Mouse (Mus musculus): Measurements from ENCODE around the gene Cyp2d9. TPM values are rescaled to one million over a fixed set of nuclear protein-coding genes. Genes with fewer than 3 reads are reported as not detected.

Gene Cyp2d9
- total and polyA plus RNA-seq, 3 experiments, result not detected

Other genes with a start within 250 kb of the Cyp2d9 start
- not detected in 2 replicates for gene Shisa8, start 220.6 kb upstream of the Cyp2d9 start, total RNA-seq (2012; rRNA removed)
- gene Shisa8, start 220.6 kb upstream of the Cyp2d9 start, polyA plus RNA-seq (2012; ENCODE audit: insufficient read depth in 1 of 2, insufficient read length in 2 of 2, low read depth in 1 of 2, low replicate concordance in 2 of 2, missing spikeins in 1 of 2), result under 1 TPM in 1 of 2 experiments, not detected in 1; 0.10 TPM
- gene Tnfrsf13c, start 209.1 kb upstream of the Cyp2d9 start, total RNA-seq (2012; rRNA removed), result 1.5 TPM in 2 replicates
- gene Tnfrsf13c, start 209.1 kb upstream of the Cyp2d9 start, polyA plus RNA-seq (2012; ENCODE audit: insufficient read depth in 1 of 2, insufficient read length in 2 of 2, low read depth in 1 of 2, low replicate concordance in 2 of 2, missing spikeins in 1 of 2), result under 1 TPM in 1 of 2 experiments, not detected in 1; 0.63 TPM
- gene Cenpm, start 188.7 kb upstream of the Cyp2d9 start, total RNA-seq (2012; rRNA removed), result 23.5 and 23.7 TPM in 2 replicates
- gene Cenpm, start 188.7 kb upstream of the Cyp2d9 start, polyA plus RNA-seq (2012; ENCODE audit: insufficient read depth in 1 of 2, insufficient read length in 2 of 2, low read depth in 1 of 2, low replicate concordance in 2 of 2, missing spikeins in 1 of 2), result 10 to 100 TPM in 1 of 2 experiments, not detected in 1; 56.3 TPM
- not detected in 2 replicates for gene 1500009C09Rik, start 181.0 kb upstream of the Cyp2d9 start, total RNA-seq (2012; rRNA removed)
- not detected for gene 1500009C09Rik, start 181.0 kb upstream of the Cyp2d9 start, polyA plus RNA-seq (2012; ENCODE audit: insufficient read depth in 1 of 2, insufficient read length in 2 of 2, low read depth in 1 of 2, low replicate concordance in 2 of 2, missing spikeins in 1 of 2)
- not detected in 2 replicates for gene Sept3, start 158.5 kb upstream of the Cyp2d9 start, total RNA-seq (2012; rRNA removed)
- not detected for gene Sept3, start 158.5 kb upstream of the Cyp2d9 start, polyA plus RNA-seq (2012; ENCODE audit: insufficient read depth in 1 of 2, insufficient read length in 2 of 2, low read depth in 1 of 2, low replicate concordance in 2 of 2, missing spikeins in 1 of 2)
- not detected in 2 replicates for gene Wbp2nl, start 134.5 kb upstream of the Cyp2d9 start, total RNA-seq (2012; rRNA removed)
- gene Wbp2nl, start 134.5 kb upstream of the Cyp2d9 start, polyA plus RNA-seq (2012; ENCODE audit: insufficient read depth in 1 of 2, insufficient read length in 2 of 2, low read depth in 1 of 2, low replicate concordance in 2 of 2, missing spikeins in 1 of 2), result not detected
- 23.9 and 26.4 TPM in 2 replicates for gene Naga, start 94.5 kb upstream of the Cyp2d9 start, total RNA-seq (2012; rRNA removed)
- 10 to 100 TPM in 1 of 2 experiments, not detected in 1; 59.5 TPM for gene Naga, start 94.5 kb upstream of the Cyp2d9 start, polyA plus RNA-seq (2012; ENCODE audit: insufficient read depth in 1 of 2, insufficient read length in 2 of 2, low read depth in 1 of 2, low replicate concordance in 2 of 2, missing spikeins in 1 of 2)
- 25.1 and 34.9 TPM in 2 replicates for gene Pheta2, start 94.5 kb upstream of the Cyp2d9 start, total RNA-seq (2012; rRNA removed)
- 10 to 100 TPM in 1 of 2 experiments, not detected in 1; 39.3 TPM for gene Pheta2, start 94.5 kb upstream of the Cyp2d9 start, polyA plus RNA-seq (2012; ENCODE audit: insufficient read depth in 1 of 2, insufficient read length in 2 of 2, low read depth in 1 of 2, low replicate concordance in 2 of 2, missing spikeins in 1 of 2)
- gene Smdt1, start 94.5 kb upstream of the Cyp2d9 start, total RNA-seq (2012; rRNA removed), result 111 and 132 TPM in 2 replicates
- 100 to 1,000 TPM in 1 of 2 experiments, not detected in 1; 159 TPM for gene Smdt1, start 94.5 kb upstream of the Cyp2d9 start, polyA plus RNA-seq (2012; ENCODE audit: insufficient read depth in 1 of 2, insufficient read length in 2 of 2, low read depth in 1 of 2, low replicate concordance in 2 of 2, missing spikeins in 1 of 2)
- 377 and 417 TPM in 2 replicates for gene Ndufa6, start 79.1 kb upstream of the Cyp2d9 start, total RNA-seq (2012; rRNA removed)
- gene Ndufa6, start 79.1 kb upstream of the Cyp2d9 start, polyA plus RNA-seq (2012; ENCODE audit: insufficient read depth in 1 of 2, insufficient read length in 2 of 2, low read depth in 1 of 2, low replicate concordance in 2 of 2, missing spikeins in 1 of 2), result 100 to 1,000 TPM in 1 of 2 experiments, not detected in 1; 235 TPM
- gene Cyp2d22, start 53.2 kb upstream of the Cyp2d9 start, total RNA-seq (2012; rRNA removed), result not detected in 2 replicates
- gene Cyp2d22, start 53.2 kb upstream of the Cyp2d9 start, polyA plus RNA-seq (2012; ENCODE audit: insufficient read depth in 1 of 2, insufficient read length in 2 of 2, low read depth in 1 of 2, low replicate concordance in 2 of 2, missing spikeins in 1 of 2), result under 1 TPM in 1 of 2 experiments, not detected in 1; 0.10 TPM
- gene Cyp2d11, start 39.4 kb upstream of the Cyp2d9 start, total RNA-seq (2012; rRNA removed), result not detected in 2 replicates
- not detected for gene Cyp2d11, start 39.4 kb upstream of the Cyp2d9 start, polyA plus RNA-seq (2012; ENCODE audit: insufficient read depth in 1 of 2, insufficient read length in 2 of 2, low read depth in 1 of 2, low replicate concordance in 2 of 2, missing spikeins in 1 of 2)
- not detected in 2 replicates for gene Cyp2d10, start 26.2 kb upstream of the Cyp2d9 start, total RNA-seq (2012; rRNA removed)
- gene Cyp2d10, start 26.2 kb upstream of the Cyp2d9 start, polyA plus RNA-seq (2012; ENCODE audit: insufficient read depth in 1 of 2, insufficient read length in 2 of 2, low read depth in 1 of 2, low replicate concordance in 2 of 2, missing spikeins in 1 of 2), result not detected
- not detected in 2 replicates for gene Cyp2d12, start 121.6 kb downstream of the Cyp2d9 start, total RNA-seq (2012; rRNA removed)
- not detected for gene Cyp2d12, start 121.6 kb downstream of the Cyp2d9 start, polyA plus RNA-seq (2012; ENCODE audit: insufficient read depth in 1 of 2, insufficient read length in 2 of 2, low read depth in 1 of 2, low replicate concordance in 2 of 2, missing spikeins in 1 of 2)
- not detected in 2 replicates for gene Cyp2d34, start 187.5 kb downstream of the Cyp2d9 start, total RNA-seq (2012; rRNA removed)
- not detected for gene Cyp2d34, start 187.5 kb downstream of the Cyp2d9 start, polyA plus RNA-seq (2012; ENCODE audit: insufficient read depth in 1 of 2, insufficient read length in 2 of 2, low read depth in 1 of 2, low replicate concordance in 2 of 2, missing spikeins in 1 of 2)